Mouse (Mus musculus) lung, adult 2 months (tissue): Measurements from ENCODE around the gene Zp1. TPM values are rescaled to one million over a fixed set of nuclear protein-coding genes. Genes with fewer than 3 reads are reported as not detected.
A peak's percentile ranks its signal among the peaks of the same experiment; 100 is the strongest.

ENCODE experiments used
- DNase-seq: peaks from one replicate; pipeline ENCODE4 v3.0.0; 2022
- H3K4me1 ChIP-seq: fragments of 200-500 bp; 2 replicates; pipeline ENCODE4 v1.6.1; 2011; ENCODE audit warnings: low read length; ENCODE audit not compliant: control insufficient read depth, insufficient read depth
- H3K4me3 ChIP-seq: fragments of 200-500 bp; replicated peaks from 2 replicates; pipeline ENCODE3; 2011; ENCODE audit warnings: low read depth, mild to moderate bottlenecking, control low read depth, low read length; ENCODE audit errors: extremely low read depth
- CTCF ChIP-seq: fragments of 200-500 bp; IDR thresholded peaks from 2 replicates; pipeline ENCODE4 v1.5.1; 2011; ENCODE audit warnings: mild to moderate bottlenecking, low read length, control low read depth; ENCODE audit not compliant: insufficient read depth
- POLR2A ChIP-seq: fragments of 200-500 bp; IDR thresholded peaks from 2 replicates; pipeline ENCODE4 v1.6.1; 2011; ENCODE audit warnings: low read depth, mild to moderate bottlenecking, control low read depth, low read length, borderline replicate concordance; ENCODE audit errors: extremely low read depth
- whole genome bisulfite sequencing: fragments of 180-500 bp; shearing (Covaris S2); methylation state at CpG from one replicate; pipeline ENCODE4 v1.1.7; 2018; 5-methylcytosine and 5-hydroxymethylcytosine counted together
- polyA plus RNA-seq: library from polyadenylated mRNA; depleted of rRNA; stranded (reverse); fragments of >200 nt; gene quantifications from 2 replicates; pipeline ENCODE4 v1.2.3, GENCODE M21; 2012; rRNA removed

Zp1 gene
- polyA plus RNA-seq, 1 experiment = 0.21 TPM

GRCm38 (mm10) chr19:10869241-10869885 is 51.1 kb downstream of the Zp1 start:
- TF ChIP-seq POLR2A = peak; percentile 28; the same call in 1 of the 2 replicates
- no peak for TF ChIP-seq CTCF
- DNase-seq = peak; percentile 66
- Histone ChIP-seq H3K4me1 (peaks cover 5% of the 10 kb centered on the region; the same call in 1 of the 2 replicates), H3K4me3 (peak overlapping the region; percentile 72)
- WGBS = under 1% methylated on average over 43 of the region's 43 CpGs

GRCm38 (mm10) chr19:10868623-10869141 is 51.8 kb downstream of the Zp1 start:
- 1% methylated on average over 17 of the region's 17 CpGs for WGBS
- TF ChIP-seq POLR2A (no peak), CTCF (no peak)
- peaks cover 5% of the 10 kb centered on the region; the same call in 1 of the 2 replicates for H3K4me1 ChIP-seq
- peak overlapping the region; percentile 72 for H3K4me3 ChIP-seq
- DNase-seq = no peak

- WGBS = 38% methylated on average over 5 of the region's 5 CpGs
- Histone ChIP-seq H3K4me1 (peaks cover 5% of the 10 kb centered on the region; the same call in 1 of the 2 replicates), H3K4me3 (no peak overlapping the region)
- DNase-seq = no peak
- TF ChIP-seq POLR2A (no peak), CTCF (no peak)
Measured at GRCm38 (mm10) chr19:10867946-10868622, 52.3 kb downstream of the Zp1 start.

GRCm38 (mm10) chr19:10866351-10866750 is 54.1 kb downstream of the Zp1 start:
- WGBS = 91% methylated on average over 13 of the region's 13 CpGs
- Histone ChIP-seq H3K4me1 (peaks cover 5% of the 10 kb centered on the region; the same call in 1 of the 2 replicates), H3K4me3 (no peak overlapping the region)
- TF ChIP-seq POLR2A = no peak
- TF ChIP-seq CTCF = no peak
- no peak for DNase-seq

Other genes with a start within 250 kb of the Zp1 start
- gene Pga5, start 242.6 kb downstream of the Zp1 start, polyA plus RNA-seq = not detected in 2 replicates
- 33.0 and 39.3 TPM in 2 replicates for gene Vps37c, start 231.9 kb downstream of the Zp1 start, polyA plus RNA-seq
- gene Cd5, start 181.6 kb downstream of the Zp1 start, polyA plus RNA-seq = 2.4 and 4.4 TPM in 2 replicates
- gene Cd6, start 90.6 kb downstream of the Zp1 start, polyA plus RNA-seq = 2.8 and 3.5 TPM in 2 replicates
- 33.3 and 42.0 TPM in 2 replicates for gene Slc15a3, start 80.9 kb downstream of the Zp1 start, polyA plus RNA-seq
- 22.4 and 23.5 TPM in 2 replicates for gene Tmem132a, start 50.7 kb downstream of the Zp1 start, polyA plus RNA-seq
- gene Tmem109, start 38.6 kb downstream of the Zp1 start, polyA plus RNA-seq = 206 and 278 TPM in 2 replicates
- 159 and 186 TPM in 2 replicates for gene Prpf19, start 25.4 kb downstream of the Zp1 start, polyA plus RNA-seq
- gene Ptgdr2, start 16.5 kb upstream of the Zp1 start, polyA plus RNA-seq = 4.8 and 6.6 TPM in 2 replicates
- 3.9 and 4.7 TPM in 2 replicates for gene Ccdc86, start 28.6 kb upstream of the Zp1 start, polyA plus RNA-seq
- not detected in 2 replicates for gene Ms4a10, start 54.0 kb upstream of the Zp1 start, polyA plus RNA-seq
- gene Ms4a15, start 72.6 kb upstream of the Zp1 start, polyA plus RNA-seq = 1.8 and 2.3 TPM in 2 replicates
- gene Ms4a18, start 97.4 kb upstream of the Zp1 start, polyA plus RNA-seq = not detected in 2 replicates
- 15.4 and 18.5 TPM in 2 replicates for gene Ms4a8a, start 160.5 kb upstream of the Zp1 start, polyA plus RNA-seq
- not detected in 2 replicates for gene 1700017D01Rik, start 210.2 kb upstream of the Zp1 start, polyA plus RNA-seq
- gene 1700025F22Rik, start 244.7 kb upstream of the Zp1 start, polyA plus RNA-seq = not detected in 2 replicates